Mouse (Mus musculus): Measurements from ENCODE around the gene Sh3pxd2a.

Sh3pxd2a gene

DNA sequence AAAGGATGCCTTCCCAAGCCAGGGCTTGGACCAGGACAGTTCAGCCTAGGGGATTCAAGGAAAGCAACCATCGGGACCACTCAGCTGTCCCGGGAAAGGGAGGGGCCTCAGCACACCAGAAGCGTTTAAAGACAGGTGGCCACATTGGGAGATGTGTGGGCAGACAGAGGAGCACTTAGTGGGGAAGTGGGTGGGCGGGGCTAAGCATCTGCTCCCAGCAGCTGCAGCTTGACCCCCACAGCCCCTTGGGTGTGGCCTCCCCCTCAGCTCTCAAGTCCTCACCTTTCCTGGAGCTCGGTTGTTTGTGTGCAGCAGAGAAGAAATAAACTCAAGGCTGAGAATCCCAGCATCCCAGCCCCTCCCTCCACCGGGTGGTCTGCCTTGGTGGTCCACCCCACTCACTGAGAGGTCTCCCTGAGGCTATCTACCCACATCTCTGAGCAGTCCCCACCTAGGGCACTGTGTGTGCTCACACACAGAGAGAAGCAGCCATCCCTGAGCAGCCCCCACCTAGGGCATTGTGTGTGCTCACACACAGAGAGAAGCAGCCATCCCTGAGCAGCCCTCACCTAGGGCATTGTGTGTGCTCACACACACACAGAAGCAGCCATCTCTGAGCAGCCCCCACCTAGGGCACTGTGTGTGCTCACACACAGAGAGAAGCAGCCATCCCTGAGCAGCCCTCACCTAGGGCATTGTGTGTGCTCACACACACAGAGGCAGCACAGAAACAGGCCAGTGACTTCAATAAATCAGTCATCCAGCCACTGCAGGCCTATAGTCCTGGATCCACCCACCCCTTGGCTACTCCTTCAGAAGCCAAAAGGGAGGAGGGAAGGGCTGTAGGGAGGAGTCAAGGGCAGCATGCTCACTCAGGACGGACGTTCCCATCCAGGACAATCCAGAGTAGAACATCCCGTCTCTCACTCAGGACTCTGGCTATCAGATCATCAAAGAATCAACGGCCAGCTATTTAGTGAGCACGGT, 136.0 kb downstream of the Sh3pxd2a start:
- DNase-seq = no peak

- DNase-seq = peak; percentile 65
Observed at GRCm38 (mm10) chr19:47325881-47326280, 138.3 kb downstream of the Sh3pxd2a start.

DNA sequence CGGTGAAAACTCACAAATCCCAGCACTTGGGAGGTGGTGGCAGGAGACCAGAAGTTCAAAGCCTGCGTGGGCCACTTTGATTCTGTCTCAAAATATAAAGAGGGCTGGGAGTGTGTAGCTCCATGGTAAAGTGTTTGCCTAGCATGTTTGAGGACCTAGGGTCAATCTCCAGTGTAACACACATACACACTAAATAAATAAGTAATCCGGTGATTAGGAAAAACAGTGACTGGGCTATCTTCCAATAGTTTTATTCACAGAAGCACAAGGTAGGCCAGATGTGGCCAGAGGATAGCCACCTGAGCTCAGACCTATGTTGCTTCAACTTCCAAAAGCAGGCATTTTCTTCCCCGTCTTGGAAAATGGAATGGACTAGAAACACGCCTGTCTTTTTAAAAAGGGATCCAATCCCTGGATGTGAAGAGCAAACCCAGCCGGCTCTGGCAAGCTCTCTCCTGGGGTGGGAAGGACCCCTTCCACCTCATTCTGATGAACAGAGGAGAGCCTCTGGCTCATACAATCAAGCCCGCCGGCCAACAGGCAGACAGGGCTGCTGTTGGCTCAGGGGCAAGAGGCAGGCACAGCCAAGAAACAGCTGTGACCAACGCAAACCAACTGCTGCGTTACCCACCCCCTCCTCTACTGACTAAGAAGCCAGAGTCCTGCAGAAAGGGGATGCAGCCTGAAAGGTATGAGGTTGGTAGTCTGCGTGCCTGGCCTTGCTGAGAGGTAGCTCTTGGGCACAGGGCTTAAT, 140.9 kb downstream of the Sh3pxd2a start:
- DNase-seq = no peak

DNA sequence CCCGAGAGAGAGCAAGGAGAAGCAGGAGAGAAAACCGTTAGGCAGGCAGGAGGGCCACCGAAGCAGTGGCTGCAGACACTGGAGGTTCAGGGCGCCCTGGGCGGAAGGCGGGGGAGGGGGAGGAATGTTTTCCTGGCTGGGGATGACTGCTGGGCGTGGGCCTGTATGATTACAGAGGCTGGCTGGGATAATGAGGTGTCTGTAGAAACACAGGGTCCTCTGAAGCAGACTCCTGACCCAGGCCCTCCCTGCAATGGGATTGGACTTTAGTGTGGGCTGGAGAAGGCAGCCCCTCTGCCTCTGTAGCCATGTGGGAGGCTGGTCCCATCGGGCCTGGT, 143.9 kb downstream of the Sh3pxd2a start:
- DNase-seq = peak; percentile 45

GRCm38 (mm10) chr19:47319521-47320330, 144.5 kb downstream of the Sh3pxd2a start:
- no peak for DNase-seq

DNA sequence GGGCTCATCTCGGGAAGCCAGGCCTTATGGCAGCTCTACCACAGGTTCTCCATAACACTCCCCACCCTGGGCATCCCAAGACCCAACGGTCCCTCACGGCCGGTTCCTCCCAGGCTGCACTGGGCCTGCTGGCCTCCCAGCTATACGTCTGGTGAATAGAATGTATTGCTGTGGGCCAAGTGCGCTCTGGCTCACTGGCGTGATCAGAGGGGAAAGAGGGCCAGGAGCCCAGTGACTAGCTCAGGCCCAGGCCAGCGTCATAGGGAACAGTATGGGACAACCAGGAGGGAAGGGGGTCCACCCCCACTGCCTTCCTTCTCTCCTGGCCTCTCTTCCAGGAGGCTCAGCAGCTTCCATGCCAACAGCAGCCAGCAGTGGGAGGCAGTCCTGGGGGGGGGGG, 145.1 kb downstream of the Sh3pxd2a start:
- DNase-seq = no peak

DNA sequence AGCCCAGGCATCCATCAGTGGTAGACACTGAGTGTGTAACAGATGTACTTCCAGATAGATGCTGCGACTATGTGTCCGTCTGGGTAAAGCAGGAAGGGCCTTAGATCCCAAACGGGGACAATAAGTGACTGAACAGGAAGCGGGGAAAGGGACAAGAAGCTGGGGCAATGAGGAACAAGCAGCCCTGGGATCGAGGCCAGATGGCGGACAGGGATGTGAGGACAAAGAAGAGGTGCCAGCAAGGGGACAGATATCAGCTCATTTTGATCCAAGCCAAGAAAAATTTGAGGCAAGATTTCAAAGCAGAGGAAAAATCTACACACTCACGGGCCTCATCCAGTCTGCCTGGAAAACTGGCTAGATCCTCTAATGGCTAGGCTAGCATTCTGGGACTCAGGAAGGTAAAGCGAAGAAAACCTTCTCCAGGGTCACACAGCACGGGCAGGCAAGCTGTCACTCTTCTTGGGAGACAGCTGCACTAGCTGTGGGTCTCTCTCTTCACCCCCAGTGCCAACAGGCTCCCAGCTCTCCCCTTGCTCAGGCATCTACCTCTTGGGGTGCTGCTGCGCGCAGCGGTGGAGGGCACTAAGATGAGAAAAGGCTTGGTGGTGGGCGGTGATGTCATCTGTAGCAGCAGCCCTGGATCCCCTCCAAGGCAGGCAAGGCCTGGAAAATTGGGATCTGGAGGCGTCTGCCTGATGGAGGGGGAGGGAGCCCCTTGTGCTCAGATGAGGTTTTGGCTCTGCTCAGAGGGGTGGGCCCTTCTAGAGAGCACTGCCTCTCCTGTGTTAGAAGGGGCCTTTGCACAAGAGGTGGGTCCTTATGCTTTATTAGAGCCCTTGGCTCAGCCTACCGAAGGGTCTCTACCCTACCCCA, 146.9 kb downstream of the Sh3pxd2a start:
- no peak for DNase-seq

GRCm38 (mm10) chr19:47316288-47317062, 147.7 kb downstream of the Sh3pxd2a start:
- DNase-seq = no peak

DNA sequence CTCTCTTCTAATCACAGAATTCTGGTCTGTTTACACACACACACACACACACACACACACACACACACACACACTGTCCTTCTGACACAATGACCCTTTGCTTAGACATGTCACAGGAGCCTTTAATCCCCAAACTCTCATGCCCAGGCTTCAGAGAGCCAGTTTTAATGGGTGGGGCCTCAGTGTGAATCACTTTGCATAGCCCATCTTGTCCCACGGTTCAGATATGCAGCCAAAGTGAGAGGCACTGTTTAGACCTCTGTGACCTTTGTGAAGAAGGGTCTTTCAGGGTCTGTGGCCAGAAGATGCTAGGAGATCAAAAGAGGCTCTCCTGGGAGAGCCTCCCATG, 148.3 kb downstream of the Sh3pxd2a start:
- DNase-seq = no peak

DNA sequence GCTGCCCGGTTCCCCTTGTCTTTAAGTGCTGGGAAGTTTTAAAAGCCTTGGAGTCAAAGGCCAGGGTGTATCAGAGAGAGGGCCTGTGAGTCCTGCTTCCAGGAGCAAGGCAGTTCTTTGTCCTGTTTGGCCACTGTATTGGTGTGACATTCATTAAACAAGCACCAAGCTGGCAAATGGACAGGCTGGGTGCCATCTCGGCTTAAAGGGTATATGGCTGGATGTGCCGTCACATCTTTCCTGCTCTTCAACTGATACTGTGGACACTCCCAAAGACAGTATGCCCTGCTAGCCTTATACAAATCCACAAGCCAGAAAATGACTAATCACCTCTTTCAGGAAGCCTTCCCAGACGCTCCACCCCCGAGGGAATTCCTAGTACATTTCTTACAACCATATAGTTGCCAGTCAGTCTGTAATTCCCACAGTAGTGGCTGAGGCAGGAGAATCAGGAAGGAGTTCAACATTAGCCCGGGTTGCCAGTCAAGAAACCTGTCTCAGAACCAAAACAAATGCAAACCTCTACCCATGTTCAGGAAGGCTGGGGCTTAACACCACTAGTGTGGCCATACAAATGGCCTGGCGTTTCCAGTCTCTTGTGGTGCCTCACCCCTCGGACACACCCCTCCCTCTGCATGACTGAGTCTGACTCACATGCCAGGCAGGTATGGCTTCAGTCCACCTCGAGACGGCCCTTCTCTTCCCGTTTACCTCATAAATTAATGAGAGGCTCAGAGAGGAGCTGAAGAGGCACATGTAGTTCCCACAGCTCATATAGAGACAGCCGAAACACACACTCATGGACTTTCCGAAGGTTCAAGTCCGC, 148.9 kb downstream of the Sh3pxd2a start:
- DNase-seq = no peak

DNA sequence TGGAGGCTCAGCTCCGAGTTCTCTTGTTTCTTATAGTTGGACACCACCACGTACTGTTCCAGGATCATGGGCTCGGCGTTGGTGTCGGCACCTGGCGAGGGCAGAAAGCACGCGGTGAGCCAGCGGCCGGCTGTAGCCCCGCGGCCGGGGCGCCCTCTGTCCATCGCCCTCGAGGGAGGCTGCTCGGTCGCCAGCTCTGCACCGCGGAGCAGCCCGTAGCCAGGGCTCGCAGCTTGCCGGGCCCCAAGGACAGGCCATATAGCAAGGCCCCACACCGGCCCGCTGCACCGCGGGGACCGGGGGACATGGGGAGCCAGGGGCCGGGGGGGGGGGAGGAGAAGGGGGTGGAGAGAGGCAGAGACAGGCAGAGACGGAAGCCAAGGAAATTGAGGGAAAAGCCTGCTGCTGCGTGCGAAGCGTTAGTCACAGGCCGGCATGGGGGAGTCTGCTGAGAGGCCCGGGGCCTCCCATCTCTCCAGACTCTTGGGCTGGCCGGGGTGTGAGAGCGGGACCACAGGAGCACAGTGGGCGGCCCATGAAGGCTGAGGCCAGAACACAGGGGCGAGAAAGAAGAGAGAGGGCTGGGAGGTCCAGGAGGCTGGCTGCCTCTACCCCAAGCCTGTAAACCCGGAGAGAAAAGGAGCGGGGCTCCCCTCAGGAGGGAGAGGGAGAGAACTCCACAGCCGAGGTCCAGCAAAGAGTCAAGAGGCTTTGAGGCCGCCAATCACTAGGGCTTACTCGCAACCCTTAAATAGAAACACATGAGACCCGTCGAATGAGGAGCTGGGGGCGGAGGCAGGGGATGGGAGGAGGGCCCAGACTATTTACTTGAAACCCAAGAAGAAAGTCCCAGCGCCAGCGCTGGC, 149.9 kb downstream of the Sh3pxd2a start:
- peak; percentile 55 for DNase-seq

GRCm38 (mm10) chr19:47313387-47314075, 150.7 kb downstream of the Sh3pxd2a start:
- DNase-seq = peak; percentile 48

DNA sequence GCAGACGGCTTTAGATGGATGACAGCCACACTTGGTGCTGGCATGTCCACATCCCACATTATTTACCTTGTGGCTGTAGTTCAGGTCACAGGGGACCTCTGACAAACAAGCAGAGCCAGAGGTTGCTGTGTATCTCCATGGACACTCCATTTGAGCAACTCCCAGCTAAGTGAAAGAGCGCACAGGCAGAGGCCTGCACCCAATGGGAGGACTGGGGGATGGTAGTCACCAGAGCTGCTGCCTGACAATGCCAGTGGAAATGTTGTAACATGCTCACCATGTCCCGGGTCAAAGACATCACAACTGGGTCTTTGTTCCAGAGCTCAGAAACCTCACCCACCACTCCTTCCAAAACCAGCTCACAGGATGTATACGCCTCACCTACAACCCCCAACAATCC, 153.0 kb downstream of the Sh3pxd2a start:
- no peak for DNase-seq

- no peak for DNase-seq
Observed at GRCm38 (mm10) chr19:47309824-47310223, 154.4 kb downstream of the Sh3pxd2a start.

DNA sequence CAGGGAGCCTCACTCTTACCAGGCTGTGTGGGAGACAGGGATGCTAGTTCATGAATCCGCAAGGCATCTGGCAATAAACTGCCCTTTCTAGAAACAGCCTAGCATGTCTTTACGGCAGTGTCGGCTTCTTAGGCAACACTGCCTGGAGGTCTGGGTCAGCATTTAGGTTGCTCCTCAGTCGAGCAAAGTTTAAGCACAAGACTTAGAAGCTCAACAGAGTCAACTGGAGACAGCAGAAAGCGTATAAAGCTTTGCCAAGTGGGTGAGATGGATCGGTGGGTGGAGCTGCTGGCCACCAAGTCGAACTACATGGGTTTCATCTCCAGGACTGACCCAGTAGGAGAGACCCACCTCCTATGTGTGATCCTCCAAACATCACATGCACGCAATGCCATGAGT, 157.3 kb downstream of the Sh3pxd2a start:
- DNase-seq = no peak

DNA sequence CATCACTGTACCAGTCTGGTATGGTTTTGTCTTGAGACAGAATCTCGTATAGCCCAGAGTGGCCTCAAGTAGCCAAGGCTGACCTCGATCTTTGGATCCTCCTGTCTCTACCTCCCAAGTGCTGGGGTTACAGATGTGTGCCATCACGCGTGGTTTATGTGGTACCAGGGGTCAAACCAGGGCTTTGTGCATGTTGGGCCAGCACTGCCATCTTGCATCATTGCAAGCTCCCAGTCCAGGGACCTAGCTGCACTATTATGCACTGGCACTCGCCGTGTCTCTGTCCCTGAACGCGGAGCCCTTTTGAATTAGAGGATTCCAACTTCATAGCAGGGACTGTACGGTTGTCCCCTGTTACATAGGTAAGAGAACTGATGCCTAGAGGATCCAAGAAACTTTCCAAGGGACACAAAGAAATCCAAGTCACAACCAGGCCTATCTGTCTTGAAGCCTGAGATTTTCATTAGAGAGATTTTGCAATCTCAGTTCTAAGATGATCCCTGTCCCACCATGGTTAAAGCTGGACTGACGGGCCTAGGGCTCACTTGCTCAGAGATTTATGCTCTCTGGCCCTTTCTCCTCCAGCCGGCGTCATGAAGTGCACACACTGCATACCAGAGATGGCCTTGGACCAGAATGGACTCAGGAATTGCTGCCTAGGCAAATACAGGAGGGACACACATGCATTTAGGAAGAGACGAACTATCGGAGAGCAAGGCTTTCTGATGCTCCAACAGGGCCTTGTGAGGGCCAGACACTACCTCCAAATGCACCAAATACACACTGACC, 157.9 kb downstream of the Sh3pxd2a start:
- no peak for DNase-seq

DNA sequence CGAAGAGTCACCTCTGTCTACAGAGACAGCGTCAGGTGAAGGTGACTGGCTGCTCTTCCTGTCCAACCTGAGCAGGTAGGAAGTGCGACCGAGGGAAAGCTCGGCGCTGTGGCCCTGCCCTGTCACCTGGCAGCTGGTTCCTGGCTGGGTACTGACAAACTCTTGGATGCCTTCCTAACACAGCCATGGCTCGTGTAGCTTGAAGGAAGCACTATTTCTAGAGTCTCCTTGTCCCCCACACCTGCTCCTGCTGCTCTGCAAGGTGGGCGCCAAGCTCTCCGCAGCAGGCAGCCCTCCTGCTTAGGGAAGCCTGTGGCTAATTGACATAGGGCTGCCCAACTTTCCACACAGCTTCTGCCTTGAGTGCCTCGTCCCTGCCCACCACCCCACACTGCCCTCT, 158.8 kb downstream of the Sh3pxd2a start:
- no peak for DNase-seq

- no peak for DNase-seq
Observed at GRCm38 (mm10) chr19:47304170-47304745, 159.9 kb downstream of the Sh3pxd2a start.
